Mouse (Mus musculus) limb, embryonic 11.5 days (tissue): ENCODE measurements at regions not wholly inside any gene's neighbourhood (a gene's known extent, or its start where the extent isn't known, plus 50 kb on each side); places are given as distances from the start of the nearest gene placed in this dataset.

Experiments used
- ATAC-seq: fragments of 200-750 bp; cut with Nextera tagmentation; 2 replicates; pipeline ENCODE4 v1.8.0; 2017; ENCODE audit warnings: low read depth; ENCODE audit not compliant: insufficient number of reproducible peaks, low FRiP score, low TSS enrichment
- DNase-seq: peaks from one replicate; pipeline ENCODE4 v3.0.0-alpha.2; 2015; ENCODE audit warnings: low spot score
- H3K27ac ChIP-seq: fragments of 300-500 bp; sonication (generic); replicated peaks from 2 replicates; pipeline ENCODE4 v1.5.1; 2014; ENCODE audit warnings: low read depth, mild to moderate bottlenecking, low read length
- H3K27me3 ChIP-seq: fragments of 300-500 bp; sonication (generic); 2 replicates; pipeline ENCODE4 v1.6.1; 2014; ENCODE audit warnings: mild to moderate bottlenecking, low read length, mixed read lengths; ENCODE audit not compliant: control insufficient read depth, insufficient read depth
- H3K36me3 ChIP-seq: fragments of 300-500 bp; sonication (generic); 2 replicates; pipeline ENCODE4 v1.6.1; 2014; ENCODE audit warnings: mild to moderate bottlenecking, low read length, moderate library complexity, mixed read lengths; ENCODE audit not compliant: control insufficient read depth, insufficient read depth
- H3K4me1 ChIP-seq: fragments of 300-500 bp; sonication (generic); 2 replicates; pipeline ENCODE4 v1.6.1; 2014; ENCODE audit warnings: low read length, mixed read lengths; ENCODE audit not compliant: control insufficient read depth, insufficient read depth
- H3K4me2 ChIP-seq: fragments of 300-500 bp; sonication (generic); 2 replicates; pipeline ENCODE4 v1.6.1; 2014; ENCODE audit warnings: low read depth, mild to moderate bottlenecking, moderate library complexity; ENCODE audit not compliant: severe bottlenecking
- H3K4me3 ChIP-seq: fragments of 300-500 bp; sonication (generic); 2 replicates; pipeline ENCODE4 v1.5.1; 2014; ENCODE audit warnings: low read depth, low read length
- H3K9ac ChIP-seq: fragments of 300-500 bp; sonication (generic); 2 replicates; pipeline ENCODE4 v1.6.1; 2014; ENCODE audit warnings: mild to moderate bottlenecking, low read length
- H3K9me3 ChIP-seq: fragments of 300-500 bp; sonication (generic); 2 replicates; pipeline ENCODE4 v1.6.1; 2016; ENCODE audit warnings: low read length; ENCODE audit not compliant: control insufficient read depth
- WGBS: fragments of 180-500 bp; shearing (Covaris S2); extraction: QIAGEN DNeasy Blood & Tissue Kit; methylation state at CpG from one replicate; pipeline ENCODE4 v1.1.7; 2014; 5-methylcytosine and 5-hydroxymethylcytosine counted together

DNA sequence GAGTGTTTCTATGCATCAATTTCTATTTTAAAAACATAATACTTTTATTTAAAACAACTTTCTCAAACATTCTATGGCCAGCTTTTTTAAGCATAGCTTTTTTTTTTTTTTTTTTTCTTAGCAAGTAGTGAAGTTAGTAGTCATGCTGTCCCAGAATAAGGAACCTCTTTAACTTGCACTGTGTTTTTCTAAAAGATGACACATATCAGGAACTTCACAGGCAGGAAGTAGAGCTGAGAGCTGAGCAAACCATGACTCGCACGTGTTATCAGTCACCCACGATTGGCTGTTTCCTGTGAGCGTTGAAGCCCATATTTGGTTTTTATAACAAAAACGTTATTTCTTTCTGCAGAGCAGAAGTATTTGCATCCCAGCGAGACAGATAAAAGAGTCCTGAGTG lies 287.9 kb upstream of the Ube2e3 start:
- Histone ChIP-seq H3K4me1 (no peaks in the 10 kb centered on the region), H3K4me2 (no peak overlapping the region), H3K9ac (no peak overlapping the region), H3K9me3 (no peaks in the 10 kb centered on the region), H3K27ac (no peak overlapping the region), H3K36me3 (no peaks in the 10 kb centered on the region), H3K27me3 (no peaks in the 10 kb centered on the region), H3K4me3 (no peak overlapping the region)
- no peak for DNase-seq
- no peak for ATAC-seq
- 78% methylated on average over 6 of the region's 6 CpGs for whole genome bisulfite sequencing

DNA sequence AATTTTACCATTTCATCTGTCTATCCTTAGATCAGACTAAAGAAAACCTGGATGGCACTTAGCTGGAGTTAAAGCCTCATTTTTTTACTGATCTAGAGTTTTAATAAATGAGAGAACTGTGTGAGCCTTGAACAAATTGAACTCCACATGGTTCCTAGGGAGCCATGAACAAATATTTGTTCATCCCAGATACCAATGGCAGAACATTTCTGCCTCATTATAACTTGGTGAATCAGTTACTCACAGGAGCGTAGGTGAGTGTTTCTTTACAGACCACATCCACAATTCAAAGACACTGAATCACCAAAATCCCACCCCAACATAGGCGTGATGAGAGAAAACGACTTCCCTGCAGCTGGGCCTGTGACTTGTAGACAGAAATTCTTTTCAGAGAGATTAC lies 295.4 kb upstream of the Ube2e3 start:
- H3K9ac ChIP-seq: no peak overlapping the region
- 74% methylated on average over 3 of the region's 3 CpGs for WGBS
- no peak overlapping the region for H3K4me2 ChIP-seq
- DNase-seq (no peak), ATAC-seq (no peak)
- no peak overlapping the region for H3K27ac ChIP-seq
- H3K36me3 ChIP-seq: no peaks in the 10 kb centered on the region
- no peak overlapping the region for H3K4me3 ChIP-seq
- no peaks in the 10 kb centered on the region for H3K4me1 ChIP-seq
- no peaks in the 10 kb centered on the region for H3K27me3 ChIP-seq
- H3K9me3 ChIP-seq: no peaks in the 10 kb centered on the region

DNA sequence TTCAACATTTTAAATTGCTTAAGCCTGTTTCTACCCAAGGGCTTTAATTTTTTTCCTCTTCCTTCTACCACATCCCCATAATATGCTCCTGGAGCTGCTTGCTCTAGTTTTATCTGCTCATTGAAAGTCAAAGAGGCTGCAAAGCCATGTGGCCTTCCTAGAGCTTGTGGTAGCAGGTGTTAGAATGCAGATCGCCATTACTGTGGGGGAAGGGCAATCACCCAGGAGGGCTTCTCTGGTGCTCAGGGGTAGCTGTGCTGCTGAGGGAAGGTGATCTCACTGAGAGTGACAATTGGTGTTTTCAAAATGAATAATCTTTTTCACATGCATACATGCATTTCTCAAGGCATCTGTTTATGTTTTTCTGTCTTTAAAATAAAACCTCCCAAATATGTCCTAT lies 309.8 kb upstream of the Ube2e3 start:
- no peaks in the 10 kb centered on the region for H3K36me3 ChIP-seq
- H3K9me3 ChIP-seq: no peaks in the 10 kb centered on the region
- no peak overlapping the region for H3K9ac ChIP-seq
- no peak overlapping the region for H3K4me3 ChIP-seq
- no peak for DNase-seq
- no peak overlapping the region for H3K4me2 ChIP-seq
- WGBS: 18% methylated on average over 1 of the region's 1 CpGs
- no peak for ATAC-seq
- H3K4me1 ChIP-seq: no peaks in the 10 kb centered on the region
- H3K27ac ChIP-seq: no peak overlapping the region
- H3K27me3 ChIP-seq: no peaks in the 10 kb centered on the region

DNA sequence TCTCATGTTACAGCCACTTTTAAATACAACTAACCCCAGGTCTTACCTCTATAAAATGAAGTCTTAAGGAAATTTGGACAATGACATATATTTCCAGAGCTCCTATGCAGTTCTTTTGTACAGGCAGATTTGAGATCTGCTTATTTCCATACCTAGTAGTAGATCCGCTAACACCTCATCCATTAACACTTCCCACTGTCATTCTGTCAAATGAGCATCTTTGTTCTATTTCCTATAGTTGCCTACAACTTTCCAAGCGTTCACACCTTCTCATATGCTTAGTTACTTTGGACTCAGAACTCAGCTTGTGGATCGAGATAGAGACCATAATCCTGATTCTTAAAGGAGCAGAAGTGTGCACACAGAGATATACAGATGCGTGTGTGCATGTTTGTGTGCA lies 316.8 kb upstream of the Ube2e3 start:
- H3K9me3 ChIP-seq: no peaks in the 10 kb centered on the region

DNA sequence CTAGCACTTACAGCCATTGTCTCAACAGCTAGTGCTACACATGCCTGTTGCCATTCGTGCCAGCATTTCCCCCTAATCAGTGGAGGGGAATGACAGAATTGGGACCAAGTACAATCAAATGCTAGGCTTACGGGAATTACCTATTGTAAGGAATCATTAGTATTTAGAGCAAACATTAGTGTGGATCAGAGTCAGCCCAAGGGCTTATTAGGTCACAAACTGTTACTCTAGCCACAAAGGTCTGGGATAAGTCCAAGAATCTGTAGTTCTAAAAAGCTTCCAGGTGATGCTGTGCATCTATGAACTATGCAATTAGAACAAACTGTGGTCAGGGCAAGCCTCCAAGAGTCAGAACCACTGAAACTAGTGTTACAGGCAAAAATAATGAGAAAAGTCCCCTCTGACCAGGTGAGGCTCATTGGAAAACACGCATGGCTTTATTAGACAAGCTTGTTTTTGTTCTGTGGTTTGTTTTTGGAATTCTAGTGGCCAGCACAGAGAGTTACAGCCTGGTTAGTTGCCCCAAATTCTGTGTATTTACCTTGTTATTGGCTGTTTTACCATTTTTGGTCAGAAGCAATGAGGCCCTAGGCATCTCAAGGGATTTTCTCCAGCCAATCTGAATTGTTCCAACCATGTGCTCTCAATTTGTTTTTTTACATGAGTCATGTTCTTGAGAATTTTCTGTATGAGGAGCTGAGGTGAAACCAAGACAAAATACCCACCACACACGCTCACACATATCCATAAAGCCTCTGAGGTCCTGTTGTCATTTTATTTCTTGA lies 319.0 kb upstream of the Ube2e3 start:
- Histone ChIP-seq H3K4me3 (no peak overlapping the region), H3K27ac (no peak overlapping the region), H3K36me3 (no peaks in the 10 kb centered on the region), H3K4me2 (no peak overlapping the region), H3K9me3 (no peaks in the 10 kb centered on the region), H3K4me1 (no peaks in the 10 kb centered on the region), H3K9ac (no peak overlapping the region), H3K27me3 (no peaks in the 10 kb centered on the region)
- WGBS: 75% methylated on average over 4 of the region's 4 CpGs
- no peak; the same call in 1 of the 2 replicates for ATAC-seq
- no peak for DNase-seq

More for the DNA sequence above, 316.8 kb upstream of the Ube2e3 start:
- WGBS: 91% methylated on average over 4 of the region's 4 CpGs
- Histone ChIP-seq H3K4me1 (no peaks in the 10 kb centered on the region), H3K27ac (no peak overlapping the region), H3K4me3 (no peak overlapping the region), H3K4me2 (no peak overlapping the region), H3K9ac (no peak overlapping the region), H3K27me3 (no peaks in the 10 kb centered on the region), H3K36me3 (no peaks in the 10 kb centered on the region)
- no peak for ATAC-seq
- no peak for DNase-seq

DNA sequence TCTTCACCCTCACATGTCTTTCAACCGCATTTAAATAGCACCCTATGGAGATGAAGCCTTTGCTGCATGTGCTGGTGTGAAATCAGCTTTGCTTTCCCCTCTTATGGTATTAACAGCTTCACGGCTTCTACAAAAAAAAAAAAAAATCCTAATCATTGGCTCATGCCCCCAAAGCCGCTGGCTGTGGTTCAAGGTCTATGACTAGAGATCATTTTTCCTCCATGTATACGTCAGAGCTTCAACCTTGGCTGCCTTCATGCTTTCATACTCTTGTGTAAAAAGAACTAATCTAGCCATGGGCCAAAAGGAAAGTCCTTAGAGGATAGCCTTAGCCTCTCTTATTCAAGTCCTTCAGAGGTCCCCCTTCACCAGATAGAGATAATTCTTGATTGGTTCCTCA lies 320.6 kb upstream of the Ube2e3 start:
- H3K36me3 ChIP-seq: no peaks in the 10 kb centered on the region
- DNase-seq (no peak), ATAC-seq (no peak)
- H3K27ac ChIP-seq: no peak overlapping the region
- H3K4me1 ChIP-seq: no peaks in the 10 kb centered on the region
- H3K9ac ChIP-seq: no peak overlapping the region
- H3K4me3 ChIP-seq: no peak overlapping the region
- no peaks in the 10 kb centered on the region for H3K27me3 ChIP-seq
- no peak overlapping the region for H3K4me2 ChIP-seq
- H3K9me3 ChIP-seq: no peaks in the 10 kb centered on the region
- WGBS: 84% methylated on average over 4 of the region's 4 CpGs

DNA sequence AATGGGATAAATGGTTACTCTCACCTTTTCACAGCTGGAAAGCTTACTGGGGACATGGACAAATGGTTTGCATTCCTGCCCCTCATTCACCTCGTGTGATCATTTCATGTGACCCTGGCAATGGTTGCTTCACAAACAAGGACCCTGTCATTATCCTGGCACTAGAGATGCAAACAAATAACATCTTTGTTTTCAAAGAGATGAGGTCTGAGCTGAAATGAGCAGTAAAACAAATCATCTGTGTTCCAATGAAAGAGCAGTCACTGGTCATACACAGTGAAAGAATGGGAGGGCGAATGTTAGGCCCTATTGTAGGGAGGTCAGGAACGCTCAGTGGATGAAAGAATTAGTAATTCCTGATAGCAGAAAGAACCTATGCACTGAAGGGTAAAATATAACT lies 327.5 kb upstream of the Ube2e3 start:
- Histone ChIP-seq H3K4me3 (no peak overlapping the region), H3K27me3 (no peaks in the 10 kb centered on the region), H3K4me2 (no peak overlapping the region), H3K9ac (no peak overlapping the region), H3K4me1 (no peaks in the 10 kb centered on the region), H3K27ac (no peak overlapping the region), H3K9me3 (no peaks in the 10 kb centered on the region), H3K36me3 (no peaks in the 10 kb centered on the region)
- WGBS: 58% methylated on average over 3 of the region's 3 CpGs
- ATAC-seq (no peak), DNase-seq (no peak)

DNA sequence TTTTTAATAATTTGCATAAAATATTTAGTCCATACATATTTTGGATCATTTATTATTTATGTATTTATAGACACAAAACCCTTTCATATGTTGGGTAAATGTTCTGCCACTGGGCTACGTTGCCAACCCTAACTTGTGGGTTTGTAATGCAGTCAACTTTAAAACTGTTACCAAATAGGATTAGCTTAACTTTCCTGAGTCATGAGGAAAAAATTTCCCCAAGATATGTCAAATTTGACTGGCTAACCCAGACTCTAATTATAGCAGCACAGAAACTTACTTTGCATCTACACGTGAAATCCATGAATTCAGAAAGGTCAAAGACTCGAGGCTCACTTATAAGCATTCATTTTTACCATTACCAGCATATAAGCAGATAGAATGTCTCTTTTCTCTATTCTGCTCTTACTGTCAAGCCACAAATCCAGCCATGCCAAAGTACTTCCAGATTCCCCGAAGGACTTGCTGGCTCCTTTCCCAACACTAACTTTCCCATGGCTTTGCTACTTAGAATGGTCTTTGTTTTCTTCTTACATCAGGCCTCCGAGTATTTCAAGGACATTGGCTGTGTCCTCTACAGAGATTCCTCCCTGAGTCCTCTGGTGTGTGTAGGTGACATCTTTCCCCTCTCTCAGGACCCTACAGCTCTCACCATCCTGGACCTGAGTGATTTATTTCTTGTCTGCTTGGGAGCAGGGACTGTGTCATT lies 328.2 kb upstream of the Ube2e3 start:
- Histone ChIP-seq H3K9ac (no peak overlapping the region), H3K4me2 (no peak overlapping the region), H3K4me1 (no peaks in the 10 kb centered on the region), H3K9me3 (no peaks in the 10 kb centered on the region), H3K36me3 (no peaks in the 10 kb centered on the region), H3K4me3 (no peak overlapping the region), H3K27ac (no peak overlapping the region), H3K27me3 (no peaks in the 10 kb centered on the region)
- no peak for ATAC-seq
- WGBS: 64% methylated on average over 5 of the region's 5 CpGs
- DNase-seq: no peak
